Comparison of ENCODE assay signal across 9 mouse cellular contexts in the genomic region with DNA sequence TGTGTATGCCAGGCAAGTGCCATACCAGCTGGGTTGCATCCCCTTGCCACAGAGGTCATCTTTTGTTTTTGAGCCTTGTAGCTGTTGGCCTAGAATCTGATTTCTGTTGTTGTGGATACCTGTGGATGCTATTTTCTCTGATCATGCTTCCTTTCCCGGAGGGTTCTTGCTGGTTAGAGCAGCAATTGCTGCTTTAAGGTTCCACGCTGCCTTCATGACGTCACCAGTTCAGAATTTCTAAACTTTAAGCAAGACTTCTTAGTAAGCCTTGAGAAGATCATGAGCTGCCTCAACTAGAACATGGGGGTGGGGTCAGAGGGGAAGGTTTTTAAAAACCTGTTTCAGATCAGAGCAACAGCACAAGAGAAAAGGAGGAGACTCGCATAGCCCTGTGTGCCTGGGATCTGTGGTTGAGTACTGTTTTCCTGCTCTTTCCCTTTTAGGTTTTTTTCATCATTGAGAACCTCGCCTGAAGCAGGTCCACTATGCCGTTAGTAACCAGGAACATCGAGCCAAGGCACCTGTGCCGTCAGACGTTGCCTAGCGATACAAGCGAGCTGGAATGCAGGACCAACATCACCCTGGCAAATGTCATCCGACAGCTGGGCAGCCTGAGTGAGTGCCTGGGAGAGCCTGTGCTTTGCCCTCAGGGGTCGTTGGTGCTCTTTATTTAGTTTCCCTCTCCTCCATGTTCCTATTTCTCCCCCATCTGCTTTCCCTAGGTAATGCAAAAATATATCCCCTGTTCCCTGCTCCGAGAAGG. TPM values are rescaled to one million over a fixed set of nuclear protein-coding genes. Genes with fewer than 3 reads are reported as not detected.
DNase-seq lines count a peak whose midpoint lies in the region; ATAC-seq lines count a peak whose summit lies in the region.
"Had no signal": no experiment of that assay in that cellular context is flagged by ENCODE, and none has a peak within 500 bp of the region (broad histone marks: within the 10 kb centered on the region; RNA-seq: fewer than 3 reads in every experiment).

No protein-coding gene starts in this region.

- H3K9me3 ChIP-seq in embryonic facial prominence, embryonic 15.5 days (replicated peaks): no peaks in the 10 kb centered on the region
- no peaks in the 10 kb centered on the region for H3K9me3 ChIP-seq in midbrain, embryonic 11.5 days (ENCODE audit: control insufficient read depth, low read length)

- H3K27me3 ChIP-seq in embryonic facial prominence, embryonic 15.5 days: no peaks in the 10 kb centered on the region
- H3K27me3 ChIP-seq in midbrain, embryonic 11.5 days (ENCODE audit: control insufficient read depth, insufficient read depth, low read length): no peaks in the 10 kb centered on the region

- no peak overlapping the region for H3K4me3 ChIP-seq in embryonic facial prominence, embryonic 15.5 days (replicated peaks)
- H3K4me3 ChIP-seq in midbrain, embryonic 11.5 days (ENCODE audit: low read depth, low read length): no peak overlapping the region

- peaks cover 46% of the 10 kb centered on the region for H3K36me3 ChIP-seq in embryonic facial prominence, embryonic 15.5 days
- no peaks in the 10 kb centered on the region for H3K36me3 ChIP-seq in midbrain, embryonic 11.5 days (ENCODE audit: control insufficient read depth, insufficient read depth, low read length)

- H3K27ac ChIP-seq in embryonic facial prominence, embryonic 15.5 days (replicated peaks): peak overlapping the region; percentile 31; the same call in 1 of the 2 replicates
- peak overlapping the region; percentile 30; the same call in 1 of the 2 replicates for H3K27ac ChIP-seq in midbrain, embryonic 11.5 days (ENCODE audit: low read depth, low read length)
- H3K27ac ChIP-seq: liver, embryonic 14.5 days had no signal

- peak; percentile 57 for DNase-seq in left cerebral cortex, postnatal 4 days
- DNase-seq in left cerebral cortex, postnatal 25 days (ENCODE audit: low spot score in 2 of 2): no peak
- peak; percentile 50 for DNase-seq in heart, postnatal 4 days
- DNase-seq in midbrain, embryonic 11.5 days (ENCODE audit: low spot score, missing footprints): no peak
- no peak for DNase-seq in B cell, adult 2 months
- no peak for DNase-seq in right cerebral cortex, postnatal 36 days (ENCODE audit: low spot score in 2 of 2)

- ATAC-seq in embryonic facial prominence, embryonic 15.5 days (ENCODE audit: insufficient number of reproducible peaks, low FRiP score, low TSS enrichment, low read depth): no peak
- no peak for ATAC-seq in midbrain, embryonic 11.5 days (ENCODE audit: low FRiP score)
- no peak for ATAC-seq in inflammation-experienced regulatory T-cells, adult 6 months

- H3K4me2 ChIP-seq in embryonic facial prominence, embryonic 15.5 days (replicated peaks): no peak overlapping the region
- H3K4me2 ChIP-seq in midbrain, embryonic 11.5 days: no peak overlapping the region

- peaks cover 30% of the 10 kb centered on the region; the same call in 1 of the 2 replicates for H3K4me1 ChIP-seq in embryonic facial prominence, embryonic 15.5 days
- H3K4me1 ChIP-seq in midbrain, embryonic 11.5 days (ENCODE audit: control insufficient read depth, insufficient read depth, low read length): peaks cover 10% of the 10 kb centered on the region

- H3K9ac ChIP-seq in embryonic facial prominence, embryonic 15.5 days: no peak overlapping the region
- H3K9ac ChIP-seq in midbrain, embryonic 11.5 days (ENCODE audit: low read length): peak overlapping the region; percentile 12; the same call in 1 of the 2 replicates
- H3K9ac ChIP-seq: liver, embryonic 14.5 days had no signal

- intact Hi-C loops in left cerebral cortex, postnatal 4 days (cut with DNase I): no loop called here
- intact Hi-C loops in left cerebral cortex, postnatal 25 days (cut with DNase I): loop anchor here (5.0 kb wide), 1 partner anchor 44 kb away; a partner anchor contains a TSS

- 37% methylated on average over 14 of the region's 14 CpGs for WGBS in embryonic facial prominence, embryonic 15.5 days
- 71% methylated on average over 14 of the region's 14 CpGs for WGBS in midbrain, embryonic 11.5 days

RNA-seq across cellular contexts. Expression of a gene that starts 35.8 kb away (rescaled TPM):
- 1 to 10 TPM in 1 of 2 experiments, under 1 TPM in 1; 0.72 to 1.8 TPM for total RNA-seq in left cerebral cortex, postnatal 4 days (2021)
- total RNA-seq in left cerebral cortex, postnatal 25 days (2021): 1 to 10 TPM; 5.3 to 6.9 TPM
- polyA plus RNA-seq in embryonic facial prominence, embryonic 15.5 days (2015; fragmentation: Nextera tagmentation; extraction: Ambion mirVana): 8.8 and 9.3 TPM in 2 replicates
- not detected for total RNA-seq in heart, postnatal 4 days (2021)
- 0.23 and 0.47 TPM in 2 replicates for polyA plus RNA-seq in midbrain, embryonic 11.5 days (2014; fragmentation: Nextera tagmentation; extraction: Ambion mirVana)
- not detected for polyA plus RNA-seq in inflammation-experienced regulatory T-cells, adult 6 months (2017; shearing (Covaris generic))

RNA-seq across cellular contexts. Expression of a gene that starts 36.2 kb away (rescaled TPM):
- 1 to 10 TPM; 2.0 to 2.1 TPM for total RNA-seq in left cerebral cortex, postnatal 4 days (2021)
- 10 to 100 TPM; 10.1 to 13.0 TPM for total RNA-seq in left cerebral cortex, postnatal 25 days (2021)
- polyA plus RNA-seq in embryonic facial prominence, embryonic 15.5 days (2015; fragmentation: Nextera tagmentation; extraction: Ambion mirVana): 0.07 and 0.24 TPM in 2 replicates
- total RNA-seq in heart, postnatal 4 days (2021): under 1 TPM; 0.20 to 0.45 TPM
- polyA plus RNA-seq in midbrain, embryonic 11.5 days (2014; fragmentation: Nextera tagmentation; extraction: Ambion mirVana): 0.10 and 0.55 TPM in 2 replicates
- not detected for polyA plus RNA-seq in inflammation-experienced regulatory T-cells, adult 6 months (2017; shearing (Covaris generic))
- polyA plus RNA-seq: liver, embryonic 14.5 days had no signal

RNA-seq across cellular contexts. Expression of a gene that starts 45.9 kb away (rescaled TPM):
- total RNA-seq in left cerebral cortex, postnatal 4 days (2021): 10 to 100 TPM; 34.0 to 35.7 TPM
- total RNA-seq in left cerebral cortex, postnatal 25 days (2021): 10 to 100 TPM; 27.6 to 32.9 TPM
- 116 and 118 TPM in 2 replicates for polyA plus RNA-seq in embryonic facial prominence, embryonic 15.5 days (2015; fragmentation: Nextera tagmentation; extraction: Ambion mirVana)
- total RNA-seq in heart, postnatal 4 days (2021): 100 to 1,000 TPM; 141 to 149 TPM
- polyA plus RNA-seq in midbrain, embryonic 11.5 days (2014; fragmentation: Nextera tagmentation; extraction: Ambion mirVana): 38.3 and 40.1 TPM in 2 replicates
- polyA plus RNA-seq in inflammation-experienced regulatory T-cells, adult 6 months (2017; shearing (Covaris generic)): 100 to 1,000 TPM in 1 of 3 experiments, 10 to 100 TPM in 2; 70.4 to 110 (median 79.7) TPM

Comparison
In these comparisons a context has a peak if more than half of its experiments do, and no peak if none do; other contexts are left out.
1. DNase-seq: peak in left cerebral cortex, postnatal 4 days (single experiment) and heart, postnatal 4 days (single experiment); none in left cerebral cortex, postnatal 25 days (0 of 2), midbrain, embryonic 11.5 days (single experiment), B cell, adult 2 months (0 of 2) and right cerebral cortex, postnatal 36 days (0 of 2).